Mouse (Mus musculus) embryonic facial prominence, embryonic 14.5 days (tissue): ENCODE data around the gene Cd72. TPM values are rescaled to one million over a fixed set of nuclear protein-coding genes. Genes with fewer than 3 reads are reported as not detected.

Source experiments
- ATAC-seq: fragments of 200-750 bp; cut with Nextera tagmentation; 2 replicates; pipeline ENCODE4 v1.8.0; 2017; ENCODE audit warnings: low read depth, moderate number of reproducible peaks, moderate TSS enrichment
- DNase-seq: peaks from one replicate; pipeline ENCODE4 v3.0.0-alpha.2; 2015; ENCODE audit warnings: low spot score
- H3K27ac ChIP-seq: fragments of 300-500 bp; sonication (generic); replicated peaks from 2 replicates; pipeline ENCODE4 v1.5.1; 2014; ENCODE audit warnings: low read depth, mild to moderate bottlenecking, low read length, moderate library complexity
- H3K27me3 ChIP-seq: fragments of 300-500 bp; sonication (generic); replicated peaks from 2 replicates; pipeline ENCODE4 v1.6.1; 2014; ENCODE audit warnings: low read length; ENCODE audit not compliant: control insufficient read depth, insufficient read depth
- H3K36me3 ChIP-seq: fragments of 300-500 bp; sonication (generic); 2 replicates; pipeline ENCODE4 v1.6.1; 2014; ENCODE audit warnings: low read length, mixed read lengths; ENCODE audit not compliant: control insufficient read depth, insufficient read depth
- H3K4me1 ChIP-seq: fragments of 300-500 bp; sonication (generic); 2 replicates; pipeline ENCODE4 v1.6.1; 2014; ENCODE audit warnings: antibody characterized with exemption, low read length; ENCODE audit not compliant: control insufficient read depth, insufficient read depth
- H3K4me2 ChIP-seq: fragments of 300-500 bp; sonication (generic); 2 replicates; pipeline ENCODE4 v1.6.1; 2014; ENCODE audit warnings: low read depth, mild to moderate bottlenecking, low read length, moderate library complexity, mixed read lengths
- H3K4me3 ChIP-seq: fragments of 300-500 bp; sonication (generic); 2 replicates; pipeline ENCODE4 v1.5.1; 2014; ENCODE audit warnings: low read depth, mild to moderate bottlenecking, low read length
- H3K9ac ChIP-seq: fragments of 300-500 bp; sonication (generic); 2 replicates; pipeline ENCODE4 v1.6.1; 2014; ENCODE audit warnings: low read depth, mild to moderate bottlenecking, low read length, moderate library complexity, mixed read lengths
- H3K9me3 ChIP-seq: fragments of 300-500 bp; sonication (generic); 2 replicates; pipeline ENCODE4 v1.6.1; 2016; ENCODE audit warnings: low read length; ENCODE audit not compliant: control insufficient read depth
- WGBS: fragments of 180-500 bp; shearing (Covaris S2); extraction: QIAGEN DNeasy Blood & Tissue Kit; methylation state at CpG from one replicate; pipeline ENCODE4 v1.1.7; 2014; 5-methylcytosine and 5-hydroxymethylcytosine counted together
- polyA plus RNA-seq: library from polyadenylated mRNA; unstranded; fragments of >200 nt; fragmentation: Nextera tagmentation; extraction: Ambion mirVana; gene quantifications from 2 replicates; pipeline ENCODE4 v1.2.1, GENCODE M21; 2014

The Cd72 gene
- polyA plus RNA-seq, 1 experiment from 2014 or later = 2.9 TPM

- WGBS = 87% methylated on average over 11 of the region's 13 CpGs
- Histone ChIP-seq H3K4me1 (peaks cover 9% of the 10 kb centered on the region), H3K9me3 (no peaks in the 10 kb centered on the region), H3K36me3 (peaks cover 34% of the 10 kb centered on the region), H3K27ac (no peak overlapping the region; the same call in 1 of the 2 replicates), H3K4me2 (no peak overlapping the region), H3K27me3 (no peaks in the 10 kb centered on the region), H3K9ac (no peak overlapping the region), H3K4me3 (no peak overlapping the region)
- no peak for ATAC-seq
- no peak for DNase-seq
Observed at GRCm38 (mm10) chr4:43447251-43447650, 7.2 kb downstream of the Cd72 start.

GRCm38 (mm10) chr4:43443511-43443910 lies 10.9 kb downstream of the Cd72 start:
- Histone ChIP-seq H3K9ac (peak overlapping the region; percentile 97), H3K36me3 (peaks cover 34% of the 10 kb centered on the region), H3K4me2 (peak overlapping the region; percentile 93), H3K4me3 (peak overlapping the region; percentile 93), H3K4me1 (peaks cover 9% of the 10 kb centered on the region), H3K27me3 (no peaks in the 10 kb centered on the region), H3K9me3 (no peaks in the 10 kb centered on the region), H3K27ac (peak overlapping the region; percentile 91)
- WGBS = under 1% methylated on average over 18 of the region's 28 CpGs
- DNase-seq (no peak), ATAC-seq (no peak)

- Histone ChIP-seq H3K4me2 (peak overlapping the region; percentile 93), H3K36me3 (peaks cover 28% of the 10 kb centered on the region), H3K4me3 (peak overlapping the region; percentile 93), H3K9ac (peak overlapping the region; percentile 97), H3K4me1 (peaks cover 9% of the 10 kb centered on the region), H3K27me3 (no peaks in the 10 kb centered on the region), H3K27ac (peak overlapping the region; percentile 91), H3K9me3 (no peaks in the 10 kb centered on the region)
- 1% methylated on average over 44 of the region's 88 CpGs for WGBS
- DNase-seq (peak; percentile 89), ATAC-seq (peak; percentile 71)
Observed at GRCm38 (mm10) chr4:43442456-43443361, 11.7 kb downstream of the Cd72 start.

- no peaks in the 10 kb centered on the region for H3K9me3 ChIP-seq
- peak overlapping the region; percentile 97 for H3K9ac ChIP-seq
- peaks cover 9% of the 10 kb centered on the region for H3K4me1 ChIP-seq
- peak overlapping the region; percentile 93 for H3K4me2 ChIP-seq
- peak overlapping the region; percentile 91 for H3K27ac ChIP-seq
- WGBS = under 1% methylated on average over 29 of the region's 33 CpGs
- peak overlapping the region; percentile 93 for H3K4me3 ChIP-seq
- DNase-seq (peak; percentile 99), ATAC-seq (peak; percentile 95)
- peaks cover 21% of the 10 kb centered on the region for H3K36me3 ChIP-seq
- H3K27me3 ChIP-seq = no peaks in the 10 kb centered on the region
Observed at GRCm38 (mm10) chr4:43442044-43442443, 12.4 kb downstream of the Cd72 start.

- H3K9ac ChIP-seq = peak within 1 kb of the TSS; percentile 97
- WGBS = 20% methylated on average over 4 of the region's 4 CpGs
- no peak for ATAC-seq
- H3K9me3 ChIP-seq = no peaks in the 10 kb centered on the region
- peak within 1 kb of the TSS; percentile 93 for H3K4me3 ChIP-seq
- no peak for DNase-seq
- H3K36me3 ChIP-seq = peaks cover 17% of the 10 kb centered on the region
- H3K4me2 ChIP-seq = peak within 1 kb of the TSS; percentile 93
- peaks cover 9% of the 10 kb centered on the region for H3K4me1 ChIP-seq
- peak within 1 kb of the TSS; percentile 91 for H3K27ac ChIP-seq
- no peaks in the 10 kb centered on the region for H3K27me3 ChIP-seq
Observed at GRCm38 (mm10) chr4:43441639-43442038, 12.8 kb downstream of the Cd72 start, which contains the start of gene Tesk1. Gene Tesk1 (plus strand): TSS chr4:43441939.

- H3K4me1 ChIP-seq = 0 out of 2 replicates have a peak, but pooled peaks cover 4% of the 10 kb centered on the region
- H3K36me3 ChIP-seq = no peaks in the 10 kb centered on the region
- H3K4me2 ChIP-seq = no peak overlapping the region
- H3K27ac ChIP-seq = no peak overlapping the region
- DNase-seq (no peak), ATAC-seq (no peak)
- WGBS = 87% methylated on average over 1 of the region's 1 CpGs
- peaks cover 10% of the 10 kb centered on the region; the same call in 1 of the 2 replicates for H3K27me3 ChIP-seq
- H3K9me3 ChIP-seq = no peaks in the 10 kb centered on the region
- no peak overlapping the region for H3K9ac ChIP-seq
- no peak overlapping the region for H3K4me3 ChIP-seq
Observed at GRCm38 (mm10) chr4:43432832-43433231, 21.6 kb downstream of the Cd72 start.

GRCm38 (mm10) chr4:43431690-43432089 lies 22.7 kb downstream of the Cd72 start:
- 0 out of 2 replicates have a peak, but pooled peaks cover 4% of the 10 kb centered on the region for H3K4me1 ChIP-seq
- ATAC-seq (peak; percentile 47; the same call in 1 of the 2 replicates), DNase-seq (peak; percentile 95)
- peaks cover 4% of the 10 kb centered on the region; the same call in 1 of the 2 replicates for H3K36me3 ChIP-seq
- no peaks in the 10 kb centered on the region for H3K9me3 ChIP-seq
- peaks cover 22% of the 10 kb centered on the region for H3K27me3 ChIP-seq
- WGBS = under 1% methylated on average over 4 of the region's 4 CpGs
- no peak overlapping the region for H3K4me2 ChIP-seq
- H3K4me3 ChIP-seq = no peak overlapping the region
- H3K9ac ChIP-seq = no peak overlapping the region
- H3K27ac ChIP-seq = no peak overlapping the region

GRCm38 (mm10) chr4:43428946-43429345 lies 25.5 kb downstream of the Cd72 start, which contains the start of gene Fam166b:
Gene Fam166b (minus strand): TSS chr4:43429134.
- Histone ChIP-seq H3K4me2 (peak within 1 kb of the TSS; percentile 13; the same call in 1 of the 2 replicates), H3K27ac (no peak within 1 kb of the TSS), H3K27me3 (peaks cover 47% of the 10 kb centered on the region), H3K4me3 (no peak within 1 kb of the TSS), H3K4me1 (peaks cover 4% of the 10 kb centered on the region; the same call in 1 of the 2 replicates), H3K9me3 (no peaks in the 10 kb centered on the region), H3K36me3 (peaks cover 32% of the 10 kb centered on the region), H3K9ac (no peak within 1 kb of the TSS)
- 6% methylated on average over 10 of the region's 10 CpGs for WGBS
- no peak for DNase-seq
- ATAC-seq = no peak
